Mouse (Mus musculus) brain, embryonic 14.5 days (tissue): ENCODE measurements around the gene Lmo7.

ENCODE experiments used
- CTCF ChIP-seq: fragments of 200-500 bp; IDR thresholded peaks from 2 replicates; pipeline ENCODE4 v1.5.1; 2012; ENCODE audit warnings: inconsistent platforms, mild to moderate bottlenecking, moderate library complexity, borderline replicate concordance; ENCODE audit not compliant: insufficient read depth, insufficient read length; ENCODE audit errors: extremely low read depth
- POLR2A ChIP-seq: fragments of 200-500 bp; IDR thresholded peaks from 2 replicates; pipeline ENCODE4 v1.6.1; 2012; ENCODE audit warnings: mild to moderate bottlenecking, inconsistent platforms, borderline replicate concordance; ENCODE audit not compliant: poor library complexity, insufficient read depth, insufficient read length, severe bottlenecking; ENCODE audit errors: extremely low read depth

DNA sequence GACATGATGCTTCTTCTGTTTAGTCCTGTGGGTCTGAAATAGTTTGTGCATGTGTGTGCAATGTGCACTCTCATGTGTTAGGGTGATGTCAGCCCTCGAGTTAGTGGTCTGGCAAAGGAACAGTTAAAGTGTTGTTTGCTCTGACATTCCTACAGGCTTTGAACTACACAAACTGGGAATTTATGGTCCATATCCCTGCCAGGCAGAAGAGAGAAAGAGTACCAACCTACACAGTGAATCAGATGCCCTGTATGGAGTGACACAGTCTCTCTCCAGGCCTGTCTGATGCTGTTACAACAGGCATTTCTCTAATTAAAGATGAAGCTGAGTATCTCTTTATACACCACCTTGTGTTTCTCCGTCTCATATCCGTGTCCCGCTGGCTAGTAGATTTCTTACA lies 21.2 kb downstream of the Lmo7 start:
- TF ChIP-seq CTCF, result no peak
- no peak for TF ChIP-seq POLR2A
